Mouse (Mus musculus) thymus, adult 18-20 months (tissue): ENCODE measurements around the gene Jak2.

ENCODE experiments used
- DNase-seq, 2 experiments: peaks; one replicate each; pipeline ENCODE4 v3.0.0; 2022; ENCODE audit warnings: mixed read lengths in 2 of 2

The Jak2 gene

GRCm38 (mm10) chr19:29253728-29254127 is 2.1 kb downstream of the Jak2 start:
- peak; percentile 64 to 74 for DNase-seq

GRCm38 (mm10) chr19:29254671-29255070 is 3.0 kb downstream of the Jak2 start:
- no peak for DNase-seq

- DNase-seq = no peak
These were observed 3.8 kb downstream of the Jak2 start for GRCm38 (mm10) chr19:29255327-29256027.

GRCm38 (mm10) chr19:29261638-29262037 is 10.0 kb downstream of the Jak2 start:
- DNase-seq = no peak

- DNase-seq = no peak
These were observed 11.9 kb downstream of the Jak2 start for GRCm38 (mm10) chr19:29263492-29263891.

- no peak for DNase-seq
These were observed 13.9 kb downstream of the Jak2 start for GRCm38 (mm10) chr19:29265538-29265937.

- DNase-seq = no peak
These were observed 15.6 kb downstream of the Jak2 start for GRCm38 (mm10) chr19:29267075-29267868.

GRCm38 (mm10) chr19:29268788-29269321 is 17.2 kb downstream of the Jak2 start:
- DNase-seq = no peak

GRCm38 (mm10) chr19:29270226-29270625 is 18.6 kb downstream of the Jak2 start:
- DNase-seq = no peak

- no peak for DNase-seq
These were observed 19.5 kb downstream of the Jak2 start for GRCm38 (mm10) chr19:29271147-29271578.

GRCm38 (mm10) chr19:29272011-29272809 is 20.6 kb downstream of the Jak2 start:
- DNase-seq = no peak

GRCm38 (mm10) chr19:29276414-29276813 is 24.8 kb downstream of the Jak2 start:
- no peak for DNase-seq

- no peak for DNase-seq
These were observed 27.4 kb downstream of the Jak2 start for GRCm38 (mm10) chr19:29278944-29279587.

GRCm38 (mm10) chr19:29285451-29285869 is 33.8 kb downstream of the Jak2 start:
- no peak for DNase-seq

GRCm38 (mm10) chr19:29287863-29288262 is 36.2 kb downstream of the Jak2 start:
- DNase-seq = no peak

- no peak for DNase-seq
These were observed 39.9 kb downstream of the Jak2 start for GRCm38 (mm10) chr19:29291532-29291931.

GRCm38 (mm10) chr19:29292546-29292945 is 40.9 kb downstream of the Jak2 start:
- DNase-seq = no peak

- no peak for DNase-seq
These were observed 43.1 kb downstream of the Jak2 start for GRCm38 (mm10) chr19:29294756-29295155.

GRCm38 (mm10) chr19:29296166-29296565 is 44.5 kb downstream of the Jak2 start:
- DNase-seq = no peak

GRCm38 (mm10) chr19:29297366-29297765 is 45.7 kb downstream of the Jak2 start:
- DNase-seq = no peak

- no peak for DNase-seq
These were observed 49.3 kb downstream of the Jak2 start for GRCm38 (mm10) chr19:29300919-29301318.

- no peak for DNase-seq
These were observed 50.5 kb downstream of the Jak2 start for GRCm38 (mm10) chr19:29302119-29302518.
